Mouse (Mus musculus) liver, embryonic 11.5 days (tissue): Measurements from ENCODE around the gene Chpf. TPM values are rescaled to one million over a fixed set of nuclear protein-coding genes. Genes with fewer than 3 reads are reported as not detected.

Source experiments
- ATAC-seq: fragments of 200-750 bp; cut with Nextera tagmentation; replicated peaks from 2 replicates; pipeline ENCODE4 v1.8.0; 2017; ENCODE audit warnings: moderate number of reproducible peaks, mild to moderate bottlenecking, moderate TSS enrichment, moderate library complexity; ENCODE audit not compliant: low FRiP score
- DNase-seq: peaks from one replicate; pipeline ENCODE4 v3.0.0-alpha.2; 2017; ENCODE audit warnings: low spot score
- H3K27ac ChIP-seq: fragments of 300-500 bp; sonication (generic); 2 replicates; pipeline ENCODE4 v1.5.1; 2014; ENCODE audit warnings: mild to moderate bottlenecking, low read depth, low read length, control low read depth
- H3K27me3 ChIP-seq: fragments of 300-500 bp; sonication (generic); replicated peaks from 2 replicates; pipeline ENCODE4 v1.6.1; 2014; ENCODE audit warnings: low read length, mixed read lengths; ENCODE audit not compliant: control insufficient read depth, insufficient read depth
- H3K36me3 ChIP-seq: fragments of 300-500 bp; sonication (generic); 2 replicates; pipeline ENCODE4 v1.6.1; 2014; ENCODE audit warnings: mild to moderate bottlenecking, low read length, moderate library complexity, mixed read lengths; ENCODE audit not compliant: control insufficient read depth, insufficient read depth
- H3K4me1 ChIP-seq: fragments of 300-500 bp; sonication (generic); replicated peaks from 2 replicates; pipeline ENCODE4 v1.6.1; 2014; ENCODE audit warnings: low read length, mixed read lengths; ENCODE audit not compliant: control insufficient read depth, insufficient read depth
- H3K4me2 ChIP-seq: fragments of 300-500 bp; sonication (generic); 2 replicates; pipeline ENCODE4 v1.6.1; 2014; ENCODE audit warnings: mild to moderate bottlenecking, control low read depth, moderate library complexity
- H3K4me3 ChIP-seq: fragments of 300-500 bp; sonication (generic); 2 replicates; pipeline ENCODE4 v1.5.1; 2014; ENCODE audit warnings: low read depth, low read length, control low read depth
- H3K9ac ChIP-seq: fragments of 300-500 bp; sonication (generic); 2 replicates; pipeline ENCODE4 v1.6.1; 2014; ENCODE audit warnings: low read depth, low read length, control low read depth
- H3K9me3 ChIP-seq: fragments of 300-500 bp; sonication (generic); 2 replicates; pipeline ENCODE4 v1.6.1; 2016; ENCODE audit warnings: low read length, inconsistent platforms, mixed read lengths; ENCODE audit not compliant: control insufficient read depth
- WGBS: fragments of 180-500 bp; shearing (Covaris S2); extraction: QIAGEN DNeasy Blood & Tissue Kit; methylation state at CpG from one replicate; pipeline ENCODE4 v1.1.7; 2014; 5-methylcytosine and 5-hydroxymethylcytosine counted together
- polyA plus RNA-seq: library from polyadenylated mRNA; unstranded; fragments of >200 nt; fragmentation: Nextera tagmentation; extraction: Ambion mirVana; gene quantifications from 2 replicates; pipeline ENCODE4 v1.2.1, GENCODE M21; 2014

Chpf gene
- polyA plus RNA-seq, result 17.7 and 17.9 TPM in 2 replicates

GRCm38 (mm10) chr1:75478916-75479634 lies at the start of gene Chpf, which contains the start of gene Tmem198:
Chpf (minus strand) TSS chr1:75479307.
Tmem198 (plus strand) TSS chr1:75479532.
- Histone ChIP-seq H3K27ac (peak within 1 kb of the TSS; percentile 53; the same call in 1 of the 2 replicates), H3K4me3 (peak within 1 kb of the TSS; percentile 78), H3K4me2 (peak within 1 kb of the TSS; percentile 95), H3K9ac (peak within 1 kb of the TSS; percentile 74), H3K27me3 (peaks cover 68% of the 10 kb centered on the region), H3K9me3 (no peaks in the 10 kb centered on the region), H3K4me1 (peaks cover 14% of the 10 kb centered on the region), H3K36me3 (peaks cover 12% of the 10 kb centered on the region)
- DNase-seq (peak; percentile 98), ATAC-seq (peak; percentile 91)
- under 1% methylated on average over 74 of the region's 76 CpGs for WGBS

GRCm38 (mm10) chr1:75524679-75525078 lies 45.6 kb upstream of the Chpf start:
- ATAC-seq (no peak), DNase-seq (no peak)
- no peak overlapping the region for H3K4me3 ChIP-seq
- H3K4me1 ChIP-seq, result peaks cover 3% of the 10 kb centered on the region; the same call in 1 of the 2 replicates
- WGBS, result 74% methylated on average over 7 of the region's 7 CpGs
- H3K27me3 ChIP-seq, result no peaks in the 10 kb centered on the region
- H3K4me2 ChIP-seq, result no peak overlapping the region
- no peak overlapping the region for H3K9ac ChIP-seq
- no peaks in the 10 kb centered on the region for H3K9me3 ChIP-seq
- peaks cover 7% of the 10 kb centered on the region; the same call in 1 of the 2 replicates for H3K36me3 ChIP-seq
- H3K27ac ChIP-seq, result no peak overlapping the region

- DNase-seq (peak; percentile 96), ATAC-seq (peak; percentile 97)
- Histone ChIP-seq H3K27ac (peak within 1 kb of the TSS; percentile 70), H3K36me3 (no peaks in the 10 kb centered on the region; the same call in 1 of the 2 replicates), H3K9ac (peak within 1 kb of the TSS; percentile 49), H3K27me3 (no peaks in the 10 kb centered on the region), H3K4me3 (peak within 1 kb of the TSS; percentile 67), H3K4me1 (peaks cover 3% of the 10 kb centered on the region; the same call in 1 of the 2 replicates), H3K9me3 (no peaks in the 10 kb centered on the region), H3K4me2 (peak within 1 kb of the TSS; percentile 83)
- under 1% methylated on average over 46 of the region's 46 CpGs for WGBS
These were observed 42.4 kb upstream of the Chpf start, which contains the start of gene Stk11ip for GRCm38 (mm10) chr1:75521321-75522031. Stk11ip (plus strand) TSS chr1:75521529.

GRCm38 (mm10) chr1:75519576-75519975 lies 40.5 kb upstream of the Chpf start:
- Histone ChIP-seq H3K4me3 (no peak overlapping the region), H3K27me3 (no peaks in the 10 kb centered on the region), H3K36me3 (no peaks in the 10 kb centered on the region), H3K27ac (no peak overlapping the region), H3K9ac (no peak overlapping the region), H3K9me3 (no peaks in the 10 kb centered on the region), H3K4me1 (peaks cover 3% of the 10 kb centered on the region; the same call in 1 of the 2 replicates), H3K4me2 (no peak overlapping the region)
- 70% methylated on average over 5 of the region's 5 CpGs for WGBS
- DNase-seq, result no peak
- no peak for ATAC-seq

GRCm38 (mm10) chr1:75518427-75518826 lies 39.3 kb upstream of the Chpf start:
- WGBS, result 85% methylated on average over 4 of the region's 4 CpGs
- ATAC-seq, result no peak
- DNase-seq, result no peak

GRCm38 (mm10) chr1:75517984-75518383 lies 38.9 kb upstream of the Chpf start:
- H3K4me1 ChIP-seq, result peaks cover 3% of the 10 kb centered on the region; the same call in 1 of the 2 replicates
- H3K4me3 ChIP-seq, result no peak overlapping the region
- H3K36me3 ChIP-seq, result no peaks in the 10 kb centered on the region
- H3K9ac ChIP-seq, result no peak overlapping the region
- no peak overlapping the region for H3K27ac ChIP-seq
- H3K4me2 ChIP-seq, result no peak overlapping the region
- ATAC-seq, result no peak
- 55% methylated on average over 4 of the region's 4 CpGs for WGBS
- H3K9me3 ChIP-seq, result no peaks in the 10 kb centered on the region
- DNase-seq, result no peak
- no peaks in the 10 kb centered on the region for H3K27me3 ChIP-seq

More at GRCm38 (mm10) chr1:75518427-75518826, 39.3 kb upstream of the Chpf start:
- Histone ChIP-seq H3K4me1 (peaks cover 3% of the 10 kb centered on the region; the same call in 1 of the 2 replicates), H3K4me2 (no peak overlapping the region), H3K9me3 (no peaks in the 10 kb centered on the region), H3K4me3 (no peak overlapping the region), H3K9ac (no peak overlapping the region), H3K27ac (no peak overlapping the region), H3K27me3 (no peaks in the 10 kb centered on the region), H3K36me3 (no peaks in the 10 kb centered on the region)

- Histone ChIP-seq H3K4me1 (peaks cover 2% of the 10 kb centered on the region), H3K4me3 (no peak overlapping the region), H3K27me3 (no peaks in the 10 kb centered on the region), H3K4me2 (no peak overlapping the region), H3K9ac (no peak overlapping the region), H3K9me3 (no peaks in the 10 kb centered on the region), H3K27ac (no peak overlapping the region), H3K36me3 (no peaks in the 10 kb centered on the region)
- DNase-seq (no peak), ATAC-seq (no peak)
- 56% methylated on average over 15 of the region's 15 CpGs for WGBS
These were observed 37.7 kb upstream of the Chpf start for GRCm38 (mm10) chr1:75516703-75517380.

- Histone ChIP-seq H3K4me2 (no peak overlapping the region), H3K36me3 (no peaks in the 10 kb centered on the region), H3K4me3 (no peak overlapping the region), H3K4me1 (peaks cover 14% of the 10 kb centered on the region), H3K27ac (no peak overlapping the region), H3K27me3 (peaks cover 16% of the 10 kb centered on the region), H3K9ac (no peak overlapping the region), H3K9me3 (no peaks in the 10 kb centered on the region)
- ATAC-seq (no peak), DNase-seq (no peak)
- 77% methylated on average over 3 of the region's 3 CpGs for WGBS
These were observed 33.4 kb upstream of the Chpf start for GRCm38 (mm10) chr1:75512550-75512949.
